Mouse (Mus musculus) kidney, postnatal 36 days (tissue): ENCODE data around the gene Fam189a2.

Experiments
- DNase-seq, 2 experiments: peaks; one replicate each; pipeline ENCODE4 v3.0.0; 2021 to 2022; ENCODE audit warnings: mixed read lengths in 2 of 2

Fam189a2 gene

DNA sequence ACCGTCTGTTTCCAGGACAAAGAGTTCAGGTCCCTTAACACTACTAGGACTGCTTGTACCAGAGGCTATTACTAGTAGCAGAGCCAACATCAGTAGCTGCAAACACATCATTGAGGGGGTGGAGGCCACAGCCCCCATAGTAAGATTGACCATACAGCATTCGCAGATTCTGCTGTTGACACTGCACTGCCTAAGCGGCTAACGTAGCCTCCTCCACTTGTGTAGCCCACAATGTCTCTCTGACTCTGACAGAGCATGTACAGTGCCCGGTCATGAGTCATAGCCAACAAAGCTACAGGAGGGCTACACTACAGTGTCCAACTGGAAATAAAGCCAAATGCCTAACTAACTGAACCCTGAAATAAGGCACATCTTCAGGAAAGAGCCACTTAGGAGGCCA, 105.3 kb downstream of the Fam189a2 start:
- no peak for DNase-seq

DNA sequence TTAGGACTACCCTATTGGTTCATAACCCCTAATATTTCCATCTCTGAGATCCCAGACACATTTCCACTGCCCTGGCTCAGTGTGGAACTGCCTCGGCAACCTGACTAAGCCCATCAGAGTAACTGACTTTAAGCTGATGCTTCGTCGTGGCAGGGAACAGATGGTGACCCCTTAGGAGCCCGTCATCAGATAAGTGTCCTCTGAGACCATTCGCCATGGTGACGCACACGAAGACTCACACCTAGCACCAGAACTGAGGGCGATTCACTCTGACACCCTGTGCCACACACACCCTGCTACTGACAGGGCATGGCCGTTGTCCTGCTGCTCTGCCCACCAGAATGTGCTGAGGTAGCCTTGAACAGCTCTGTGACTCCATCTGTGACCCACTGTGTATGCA, 106.0 kb downstream of the Fam189a2 start:
- no peak for DNase-seq

DNA sequence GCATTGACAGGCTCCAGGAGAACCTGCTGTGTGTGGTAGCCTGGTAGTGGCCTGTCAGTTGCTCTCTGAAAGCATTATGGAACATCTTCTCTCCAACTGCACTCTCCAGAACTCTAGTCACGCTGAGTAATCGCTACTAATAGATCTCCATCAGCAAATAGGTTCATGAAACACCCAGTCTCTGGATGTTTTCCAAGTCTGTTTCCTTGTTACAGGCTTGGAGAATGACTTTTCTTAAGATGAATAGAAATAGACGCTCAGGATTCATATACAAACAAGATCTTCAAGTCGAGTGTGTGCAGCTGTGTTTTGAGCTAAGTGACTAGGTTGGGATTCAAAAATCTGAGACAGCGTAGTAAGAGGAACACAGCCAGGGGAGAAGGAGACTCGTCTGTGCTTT, 106.8 kb downstream of the Fam189a2 start:
- no peak for DNase-seq
